In the genomic region with DNA sequence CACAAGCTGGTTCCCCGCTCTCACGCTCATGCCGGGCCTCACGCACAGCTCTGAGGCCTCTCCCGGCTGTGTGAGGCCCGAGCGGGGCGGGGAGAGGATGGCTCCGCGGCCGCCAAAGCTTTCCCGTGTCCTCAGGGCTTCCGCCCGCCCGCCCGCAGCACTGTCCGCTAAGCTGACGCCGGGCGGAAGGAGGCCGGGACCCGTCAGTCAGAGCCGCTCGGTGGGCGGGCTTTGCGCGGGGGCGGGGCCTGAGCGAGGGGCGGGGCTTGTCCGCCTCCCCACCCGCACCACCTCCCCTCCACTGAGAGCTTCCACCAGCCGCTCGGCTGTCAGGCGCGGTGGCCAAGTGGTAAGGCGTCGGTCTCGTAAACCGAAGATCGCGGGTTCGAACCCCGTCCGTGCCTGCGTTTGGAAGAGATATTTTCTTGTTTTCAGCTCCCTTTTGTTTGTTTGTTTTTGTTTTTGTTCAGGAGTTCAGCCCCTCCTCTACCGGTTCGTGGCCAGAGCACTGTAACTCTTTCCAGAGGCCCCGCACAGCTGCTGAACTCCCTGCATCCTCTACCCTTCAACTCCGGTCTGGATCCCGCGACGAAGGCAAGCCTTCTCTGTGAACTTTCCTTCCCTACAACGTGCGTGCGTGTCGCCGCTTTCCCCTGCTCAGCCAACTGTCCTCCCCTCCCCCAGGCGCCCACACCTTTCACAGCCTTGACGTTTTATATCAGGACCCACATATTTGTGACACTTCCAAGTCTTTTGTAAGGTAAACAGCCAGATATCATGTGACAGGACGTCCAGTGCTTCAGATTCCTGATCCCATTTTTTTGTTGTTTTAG, we compare ENCODE assay signal across 7 mouse cellular contexts.
DNase-seq lines count a peak whose midpoint lies in the region; ATAC-seq lines count a peak whose summit lies in the region.

No protein-coding gene starts in this region.

- 0 out of 2 replicates have a peak, but pooled peaks cover under 1% of the 10 kb centered on the region for H3K27me3 ChIP-seq in intestine, embryonic 15.5 days (replicated peaks)
- peaks cover 21% of the 10 kb centered on the region for H3K27me3 ChIP-seq in midbrain, embryonic 10.5 days (ENCODE audit: low read depth, poor library complexity, severe bottlenecking)

- peaks cover 1% of the 10 kb centered on the region; the same call in 1 of the 2 replicates for H3K4me1 ChIP-seq in intestine, embryonic 15.5 days (replicated peaks)
- H3K4me1 ChIP-seq in midbrain, embryonic 10.5 days = peaks cover 45% of the 10 kb centered on the region

- peak overlapping the region; percentile 71 for H3K4me3 ChIP-seq in intestine, embryonic 15.5 days (replicated peaks)
- H3K4me3 ChIP-seq in midbrain, embryonic 10.5 days = peak overlapping the region; percentile 69

- under 1% methylated on average over 58 of the region's 61 CpGs for WGBS in intestine, embryonic 15.5 days
- under 1% methylated on average over 60 of the region's 61 CpGs for WGBS in midbrain, embryonic 10.5 days

- ATAC-seq in intestine, embryonic 15.5 days = peak; percentile 97

- intact Hi-C loops in left cerebral cortex, postnatal 25 days (cut with DNase I) = no loop called here

- no peaks in the 10 kb centered on the region for H3K9me3 ChIP-seq in intestine, embryonic 15.5 days
- H3K9me3 ChIP-seq in midbrain, embryonic 10.5 days (replicated peaks) = no peaks in the 10 kb centered on the region

- peak overlapping the region; percentile 98 for H3K27ac ChIP-seq in intestine, embryonic 15.5 days
- peak overlapping the region; percentile 96 for H3K27ac ChIP-seq in midbrain, embryonic 10.5 days (replicated peaks)

- H3K9ac ChIP-seq in intestine, embryonic 15.5 days = peak overlapping the region; percentile 91

- peaks cover 4% of the 10 kb centered on the region; the same call in 1 of the 2 replicates for H3K36me3 ChIP-seq in intestine, embryonic 15.5 days
- H3K36me3 ChIP-seq in midbrain, embryonic 10.5 days = peaks cover 21% of the 10 kb centered on the region

- H3K4me2 ChIP-seq in intestine, embryonic 15.5 days (replicated peaks) = peak overlapping the region; percentile 75

- DNase-seq in adrenal gland, adult (ENCODE audit: inconsistent age in 2 of 2, low spot score in 1 of 2) = peak; percentile 97 to 100
- peak; percentile 95 for DNase-seq in embryo, embryonic 10.5 days (ENCODE audit: low spot score)
- peak; percentile 97 for DNase-seq in gastrocnemius, postnatal 25 days
- peak; percentile 97 to 98 for DNase-seq in left cerebral cortex, postnatal 25 days (ENCODE audit: low spot score in 2 of 2)
- DNase-seq in midbrain, embryonic 10.5 days (ENCODE audit: low spot score) = peak; percentile 98
- DNase-seq in right cerebral cortex, postnatal 4 days = peak; percentile 100

Comparison
In these comparisons a context has a peak if more than half of its experiments do, and no peak if none do; other contexts are left out.
1. Peak in every context shown above with its lines: DNase-seq, ATAC-seq, H3K4me3 ChIP-seq and H3K27ac ChIP-seq.